Mouse (Mus musculus) lung, postnatal 25 days (tissue): ENCODE data around the gene Gpr4.

Experiments used
- DNase-seq: peaks from one replicate; pipeline ENCODE4 v3.0.0; 2022; ENCODE audit warnings: low spot score

Gene Gpr4

DNA sequence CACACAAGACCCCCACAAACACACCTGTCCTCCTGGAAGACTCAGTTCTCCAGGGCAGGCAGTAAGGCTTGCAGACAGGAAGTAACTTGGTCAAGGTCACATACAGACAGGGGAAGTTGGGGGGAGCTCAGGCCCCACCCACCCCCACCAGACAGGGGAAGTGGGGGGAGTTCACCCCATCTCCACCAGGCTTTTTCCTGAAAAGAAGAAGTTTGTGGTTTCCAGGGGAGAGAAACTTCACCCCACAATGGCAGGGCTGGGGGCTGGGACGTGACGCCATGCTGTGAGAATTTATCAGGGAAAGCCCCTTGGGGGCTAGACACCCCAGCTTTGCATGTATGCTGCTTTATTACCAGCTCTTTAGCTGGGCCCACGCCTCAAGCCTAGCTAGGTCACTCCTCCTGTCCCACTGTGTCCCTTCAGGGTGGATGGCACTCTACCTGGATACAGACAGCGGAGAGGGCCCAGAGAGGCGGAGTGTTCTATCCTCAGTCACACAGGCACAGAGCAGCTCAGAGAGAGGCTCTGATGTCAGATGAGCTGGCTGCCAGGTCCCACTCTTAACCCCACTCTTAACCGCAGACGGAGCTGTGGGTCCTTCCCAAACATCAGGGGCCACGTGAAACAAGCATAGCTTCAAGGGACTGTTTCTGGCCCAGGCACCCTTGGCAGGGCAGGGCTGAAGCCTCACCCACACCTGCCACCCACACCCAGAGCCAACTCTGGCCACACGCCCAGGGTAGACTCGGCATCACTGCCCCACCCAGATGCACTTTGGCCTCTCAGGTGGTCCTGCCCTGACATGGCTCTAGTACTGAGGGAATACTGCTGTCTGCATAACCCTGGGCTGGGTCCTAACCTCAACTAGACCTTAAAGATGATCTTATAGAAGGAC lies 53.8 kb downstream of the Gpr4 start:
- DNase-seq = peak; percentile 47

GRCm38 (mm10) chr7:19267051-19267450 lies 54.7 kb downstream of the Gpr4 start:
- peak; percentile 52 for DNase-seq

DNA sequence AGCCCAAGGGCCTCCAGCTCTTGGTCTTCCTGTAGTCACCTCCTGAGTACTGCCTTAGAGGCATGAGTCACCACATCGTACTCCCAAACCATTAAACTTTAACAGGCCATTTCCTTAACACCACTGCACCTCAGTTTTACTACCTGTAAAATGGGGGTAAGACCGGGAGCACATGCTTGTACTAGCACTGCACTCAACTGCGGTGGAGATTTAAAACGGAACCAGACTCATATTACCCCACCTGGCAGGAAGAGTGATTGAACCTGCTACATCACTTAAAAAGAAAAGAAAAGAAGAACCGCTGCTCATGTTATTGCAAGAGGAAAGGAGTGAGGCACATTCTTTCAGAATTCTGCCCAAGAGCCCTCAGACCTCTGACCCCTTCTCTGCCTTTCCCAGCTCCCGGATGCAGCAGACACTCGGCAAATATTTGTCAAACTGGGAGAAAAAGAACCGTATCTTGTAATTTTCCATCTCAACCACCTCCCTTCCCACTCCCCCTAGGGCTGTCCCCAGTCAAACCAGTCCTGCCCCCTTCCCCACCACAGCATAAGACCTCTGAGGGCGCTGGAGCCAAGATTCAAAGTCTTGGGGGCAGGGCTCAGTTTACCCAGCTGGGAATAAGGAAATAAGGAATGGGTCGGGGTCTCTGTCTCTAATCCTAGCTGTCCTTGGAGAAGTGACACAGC lies 56.8 kb downstream of the Gpr4 start:
- DNase-seq = peak; percentile 73

DNA sequence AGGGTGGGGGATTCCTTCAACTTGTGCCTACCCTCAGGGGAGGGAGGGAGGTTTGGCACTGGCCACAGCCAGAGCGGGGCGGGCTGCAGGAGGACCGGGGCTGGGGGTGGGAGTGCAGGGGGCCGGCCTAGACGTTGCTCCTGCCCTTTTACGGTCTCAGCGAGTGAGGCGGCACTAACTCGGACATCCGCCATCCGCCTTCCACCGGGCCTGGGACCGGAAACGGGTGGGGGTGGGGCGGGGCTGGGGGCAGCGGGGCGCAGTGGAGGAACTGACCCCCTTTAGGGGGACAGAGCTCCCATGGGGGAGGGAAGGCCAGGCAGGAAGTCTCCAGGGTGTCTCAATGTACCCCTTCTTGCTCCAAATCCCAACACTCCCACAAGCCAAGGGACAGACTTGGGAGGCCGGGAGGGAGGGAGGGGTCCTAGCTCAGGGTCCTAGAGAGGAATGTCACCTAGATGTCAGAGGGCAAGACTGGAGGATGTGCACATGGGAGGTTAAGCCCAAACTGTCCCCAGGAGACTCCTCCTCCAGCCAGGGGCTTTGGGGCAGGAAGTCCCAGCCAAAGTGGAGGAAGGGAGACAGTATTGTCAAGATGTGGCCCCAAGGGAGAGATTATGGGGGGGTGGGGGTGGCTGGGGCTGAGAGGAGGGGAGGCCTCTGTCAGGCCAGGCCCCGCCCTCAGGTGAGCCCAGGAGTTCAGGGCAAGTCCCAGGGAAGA lies 57.5 kb downstream of the Gpr4 start:
- DNase-seq = peak; percentile 80

- no peak for DNase-seq
Measured at GRCm38 (mm10) chr7:19270509-19271237, 58.3 kb downstream of the Gpr4 start.

GRCm38 (mm10) chr7:19271238-19272172 lies 59.2 kb downstream of the Gpr4 start, which contains the start of gene Vasp:
Gene Vasp (minus strand): TSS chr7:19271817.
- peak; percentile 91 for DNase-seq

DNA sequence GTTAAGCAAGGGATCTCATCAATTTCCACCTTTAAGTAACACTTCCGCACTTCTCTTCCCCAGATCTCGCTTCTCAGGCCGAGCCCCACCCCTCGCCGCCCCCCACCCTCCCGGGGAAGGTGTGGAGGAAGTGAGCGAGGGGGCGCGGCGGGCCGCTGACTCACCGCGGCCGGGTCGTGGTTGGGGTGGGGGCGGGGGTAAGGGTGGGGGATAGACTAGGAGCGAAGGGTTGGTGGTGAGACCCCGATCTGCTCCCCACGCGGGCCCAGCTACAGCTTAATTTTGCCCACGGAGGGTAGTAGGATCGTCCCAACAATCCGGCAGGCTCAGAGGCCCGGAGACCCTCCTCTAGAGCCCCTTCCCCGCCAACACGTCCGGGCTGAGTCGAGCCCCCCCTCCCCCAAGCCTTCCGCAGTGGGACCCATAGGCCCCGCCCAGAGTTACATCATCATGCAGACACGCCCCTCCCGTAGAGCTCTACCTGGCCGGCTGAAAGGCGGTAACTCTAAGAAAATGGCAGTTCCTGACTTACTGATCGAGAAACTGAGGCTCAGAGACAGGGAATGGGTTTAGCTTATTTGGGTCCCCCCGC lies 59.9 kb downstream of the Gpr4 start:
- peak; percentile 86 for DNase-seq
